ENCODE assay signal across 35 mouse cellular contexts in the genomic region with DNA sequence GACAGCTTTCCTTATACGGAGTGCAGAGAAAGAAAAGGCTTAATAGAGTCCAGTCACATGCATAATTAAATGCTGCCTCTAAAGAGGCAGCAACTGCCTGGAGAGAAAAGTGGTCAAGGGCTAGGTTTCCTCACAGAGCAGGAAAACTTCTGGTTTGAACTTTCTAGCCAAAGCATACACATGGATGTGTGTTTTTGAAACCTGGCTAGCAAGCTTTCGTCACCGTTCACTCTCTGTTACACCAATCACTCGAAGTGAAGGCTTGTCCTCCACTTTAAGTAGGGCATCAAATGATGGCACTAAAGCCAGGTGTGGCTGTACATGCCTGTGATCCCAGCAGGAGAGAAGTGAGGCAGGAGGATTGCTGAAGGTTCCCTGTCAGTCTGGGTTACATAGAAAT. TPM values are rescaled to one million over a fixed set of nuclear protein-coding genes. Genes with fewer than 3 reads are reported as not detected.
"Had no signal": no experiment of that assay in that cellular context is flagged by ENCODE, and none has a peak within 500 bp of the region (broad histone marks: within the 10 kb centered on the region; RNA-seq: fewer than 3 reads in every experiment).

No protein-coding gene starts in this region.

- H3K9me3 ChIP-seq: heart, embryonic 12.5 days; heart, embryonic 13.5 days; heart, embryonic 15.5 days; hindbrain, embryonic 10.5 days; hindbrain, embryonic 12.5 days; hindbrain, embryonic 13.5 days; hindbrain, embryonic 15.5 days; intestine, embryonic 15.5 days; kidney, embryonic 15.5 days had no signal

- H3K27me3 ChIP-seq: heart, embryonic 12.5 days; heart, embryonic 13.5 days; heart, embryonic 15.5 days; hindbrain, embryonic 12.5 days; hindbrain, embryonic 13.5 days; hindbrain, embryonic 15.5 days; intestine, embryonic 15.5 days; kidney, embryonic 15.5 days had no signal

- H3K4me2 ChIP-seq: heart, embryonic 11.5 days; heart, embryonic 12.5 days; heart, embryonic 13.5 days; heart, embryonic 15.5 days; hindbrain, embryonic 12.5 days; hindbrain, embryonic 13.5 days; hindbrain, embryonic 14.5 days; hindbrain, embryonic 15.5 days; intestine, embryonic 15.5 days; kidney, embryonic 15.5 days had no signal

- DNase-seq: heart, postnatal 10 days; heart, postnatal 36 days; heart, postnatal 4 days; kidney, adult 11 months; kidney, adult 18-20 months; kidney, adult 2 months; kidney, adult 8-10 months; kidney, adult 9 months; kidney, postnatal 10 days; kidney, postnatal 14 days; kidney, postnatal 25 days; kidney, postnatal 36 days; kidney, postnatal 4 days; layer of hippocampus, adult 9-11 months; layer of hippocampus, postnatal 36 days had no signal

- H3K9ac ChIP-seq: heart, embryonic 12.5 days; heart, embryonic 13.5 days; heart, embryonic 15.5 days; hindbrain, embryonic 12.5 days; hindbrain, embryonic 13.5 days; hindbrain, embryonic 14.5 days; hindbrain, embryonic 15.5 days; intestine, embryonic 15.5 days; kidney, embryonic 15.5 days had no signal

- H3K27ac ChIP-seq: heart, embryonic 13.5 days; heart, embryonic 15.5 days; hindbrain, embryonic 10.5 days; hindbrain, embryonic 12.5 days; hindbrain, embryonic 13.5 days; hindbrain, embryonic 14.5 days; hindbrain, embryonic 15.5 days; hindbrain, postnatal 0 days; intestine, embryonic 15.5 days; kidney, embryonic 15.5 days; kidney, postnatal 0 days; layer of hippocampus, adult 2 months; left cerebral cortex, adult 2 months had no signal

- ATAC-seq: hindbrain, embryonic 16.5 days; hindbrain, postnatal 0 days; inflammation-experienced regulatory T-cells, adult 6 months; intestine, embryonic 15.5 days; intestine, embryonic 16.5 days; intestine, postnatal 0 days had no signal

- H3K4me1 ChIP-seq: heart, embryonic 12.5 days; heart, embryonic 13.5 days; heart, embryonic 15.5 days; hindbrain, embryonic 10.5 days; hindbrain, embryonic 12.5 days; hindbrain, embryonic 13.5 days; hindbrain, embryonic 15.5 days; intestine, embryonic 15.5 days; kidney, embryonic 15.5 days had no signal

- H3K36me3 ChIP-seq: heart, embryonic 12.5 days; heart, embryonic 13.5 days; heart, embryonic 15.5 days; hindbrain, embryonic 10.5 days; hindbrain, embryonic 12.5 days; hindbrain, embryonic 13.5 days; hindbrain, embryonic 15.5 days; intestine, embryonic 15.5 days; kidney, embryonic 15.5 days had no signal

- H3K4me3 ChIP-seq: heart, embryonic 12.5 days; heart, embryonic 13.5 days; heart, embryonic 15.5 days; hindbrain, embryonic 10.5 days; hindbrain, embryonic 12.5 days; hindbrain, embryonic 13.5 days; hindbrain, embryonic 15.5 days; intestine, embryonic 15.5 days; kidney, embryonic 15.5 days; layer of hippocampus, adult 2 months; left cerebral cortex, adult 2 months had no signal

RNA-seq across cellular contexts. Expression of gene Cth, which starts 41.8 kb away (rescaled TPM):
- total RNA-seq: hematopoietic stem cell, adult 5-6 weeks had no signal
- polyA plus RNA-seq: inflammation-experienced regulatory T-cells, adult 6 months had no signal
